Mouse (Mus musculus) right cerebral cortex, postnatal 36 days (tissue): Measurements from ENCODE around the gene Dnajb6.
"Not testable (repeated sequence)": the region's sequence is repeated elsewhere in the genome, so short reads cannot be mapped to it uniquely, and the experiment has no call there.

Experiments
- DNase-seq, 2 experiments: peaks; one replicate each; pipeline ENCODE4 v3.0.0; 2022; ENCODE audit warnings: low spot score in 2 of 2, mixed read lengths in 1 of 2

Gene Dnajb6

DNA sequence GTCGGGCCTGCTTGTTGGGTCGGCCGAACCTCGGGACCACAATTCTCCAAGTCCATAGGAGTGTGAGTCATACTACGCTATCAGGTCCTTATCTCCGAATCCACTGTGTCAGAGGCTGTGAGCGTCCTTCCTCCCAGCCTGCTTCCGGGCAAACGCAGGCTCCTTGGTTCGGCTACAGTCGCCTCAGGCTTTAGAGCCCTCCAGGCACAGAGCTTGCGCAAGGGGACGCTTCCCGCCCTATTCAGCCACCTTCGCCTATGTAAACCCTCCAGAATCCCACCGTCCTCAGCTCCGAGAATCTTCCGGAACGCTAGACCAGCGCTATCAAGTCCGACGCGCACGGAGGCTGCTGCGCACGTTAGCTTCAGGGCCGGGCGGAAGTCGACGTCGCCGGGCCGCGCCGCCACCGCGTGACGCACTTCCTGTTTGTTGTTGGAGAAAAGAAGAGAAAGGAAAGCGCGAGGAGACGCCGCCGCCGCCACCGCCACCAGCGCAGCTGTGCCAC, at the start of gene Dnajb6, which contains the start of gene Gm5129:
Dnajb6 (plus strand) TSS at position 132 of the 505 bp plus-strand sequence.
Gm5129 (minus strand) TSS at position 380 of the 505 bp plus-strand sequence.
- peak; percentile 98 to 99 for DNase-seq

DNA sequence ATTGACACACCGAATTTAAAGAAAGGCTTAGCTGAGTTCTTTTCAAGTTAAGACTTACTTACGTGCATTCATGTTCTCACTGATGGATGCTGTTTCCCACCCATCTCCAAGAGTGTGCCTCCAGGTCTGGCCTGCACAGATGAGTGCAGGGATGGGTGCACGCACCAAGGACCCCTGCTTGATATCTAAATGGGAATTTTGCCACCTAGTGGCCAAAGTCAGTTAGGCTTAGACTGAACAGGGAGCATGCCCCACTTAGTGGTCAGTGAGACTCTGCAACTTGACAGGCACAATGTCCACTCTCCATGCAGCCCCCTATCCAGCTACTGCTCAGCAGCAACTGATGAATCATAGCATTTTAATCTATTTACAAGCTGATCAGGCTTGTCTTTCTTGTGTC, 47.8 kb upstream of the Dnajb6 start:
- no peak for DNase-seq

DNA sequence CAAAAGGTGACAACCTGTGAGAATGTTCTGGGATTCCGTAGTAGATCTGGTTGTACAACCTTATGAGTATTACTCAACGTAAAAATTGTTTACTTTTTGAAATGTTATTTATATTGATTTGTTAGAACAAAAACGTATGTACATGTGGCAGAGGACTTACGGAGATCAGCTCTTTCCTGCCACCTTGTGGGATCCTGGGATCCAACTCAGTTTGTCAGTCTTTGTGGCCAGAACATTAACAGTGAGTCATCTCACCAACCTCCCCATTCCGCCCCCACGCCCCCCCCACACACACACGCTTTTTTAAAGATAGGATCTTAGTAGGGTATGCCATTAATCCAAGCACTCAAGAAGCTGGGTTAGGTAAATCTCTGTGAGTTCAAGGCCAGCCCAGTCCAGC, 47.1 kb upstream of the Dnajb6 start:
- no peak for DNase-seq

DNA sequence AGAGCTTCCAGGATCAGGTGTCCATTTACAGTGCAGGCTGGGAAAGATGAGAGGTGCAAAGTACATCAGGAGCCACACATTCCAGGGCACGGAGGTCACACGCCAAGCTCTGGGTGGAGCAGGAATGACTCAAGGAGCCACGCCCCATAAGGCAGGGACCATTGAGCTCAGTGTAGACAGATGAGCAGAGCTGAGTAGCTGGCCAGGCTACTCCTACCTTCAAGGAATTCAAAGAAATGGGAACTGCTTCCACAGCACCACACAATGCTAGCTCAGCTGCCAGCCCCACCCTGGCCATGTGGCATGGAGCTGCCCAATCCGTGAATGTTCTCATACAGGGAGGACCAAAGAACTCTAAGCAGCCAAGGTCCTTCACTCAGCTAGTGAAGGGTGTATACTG, 37.0 kb upstream of the Dnajb6 start:
- DNase-seq, result no peak

DNA sequence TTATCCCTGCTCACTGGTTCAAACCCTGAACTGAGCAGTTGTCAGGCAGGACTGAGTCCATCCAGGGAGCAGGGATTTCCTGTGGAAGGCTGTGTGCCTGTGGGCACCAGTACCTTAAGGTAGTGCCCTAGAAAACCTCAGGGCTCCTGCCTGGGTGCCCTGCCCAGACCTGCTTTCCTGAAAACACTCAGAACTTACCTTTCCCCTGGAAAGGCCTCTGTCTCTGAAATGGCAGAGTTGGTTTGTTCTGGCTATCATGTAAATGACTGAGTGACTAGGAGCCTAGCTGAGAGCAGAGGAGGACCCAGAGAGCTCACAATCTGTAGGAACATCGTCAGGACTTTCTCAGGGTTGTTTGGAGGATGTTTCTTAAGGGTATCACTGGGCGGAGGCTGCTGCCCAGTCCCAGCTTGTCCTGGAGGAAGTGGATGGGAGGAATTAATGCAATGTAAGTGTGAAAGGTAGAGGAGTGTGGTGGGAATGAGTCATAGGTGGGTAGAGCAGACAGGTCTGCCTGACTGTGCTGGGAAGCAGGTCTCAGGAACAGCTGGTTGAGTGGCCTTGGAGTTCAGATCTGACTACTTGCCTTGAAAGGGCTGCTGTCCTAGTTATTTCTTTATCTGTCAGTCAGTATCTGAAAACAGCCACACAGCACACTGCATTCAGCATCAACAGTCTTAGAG, 35.8 kb upstream of the Dnajb6 start:
- no peak for DNase-seq

DNA sequence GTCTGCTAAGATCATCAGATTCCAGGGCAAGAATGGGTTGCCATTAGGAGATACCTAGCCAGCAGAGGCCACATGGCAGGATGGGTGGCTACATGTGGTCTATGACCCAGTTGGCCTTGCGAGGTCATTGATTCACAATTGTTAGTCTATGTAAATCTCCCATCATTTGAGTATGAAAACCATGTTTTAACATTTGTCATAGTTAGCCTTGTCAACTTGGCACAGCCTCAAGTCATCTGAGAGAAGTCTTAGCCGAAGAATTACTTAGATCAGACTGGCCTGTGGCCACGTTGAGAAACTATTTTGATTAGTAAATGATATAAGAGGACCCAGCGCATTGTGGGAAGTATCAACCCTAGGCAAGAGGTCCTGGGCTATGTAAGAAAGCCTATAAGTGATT, 28.2 kb upstream of the Dnajb6 start:
- DNase-seq, result no peak

DNA sequence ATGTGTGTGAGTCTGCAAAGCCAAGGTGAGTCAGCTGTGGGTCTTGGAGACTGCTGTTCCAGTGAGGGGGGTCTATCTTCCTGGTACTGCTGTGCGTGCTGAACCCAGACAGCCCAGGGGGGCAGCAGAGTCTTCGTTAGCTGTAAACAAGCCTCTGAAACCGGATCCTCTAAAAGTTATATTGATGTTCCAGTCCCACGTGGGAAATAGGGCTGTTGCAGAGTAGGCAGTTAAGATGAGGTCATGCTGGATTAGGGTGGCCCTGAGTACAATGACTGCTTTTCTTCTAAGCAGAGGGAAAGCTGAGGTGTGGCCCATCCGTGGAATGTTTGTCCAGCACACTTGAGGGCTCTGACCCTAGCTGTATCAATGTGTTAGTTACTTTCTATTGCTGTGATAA, 27.2 kb upstream of the Dnajb6 start:
- DNase-seq, result no peak

DNA sequence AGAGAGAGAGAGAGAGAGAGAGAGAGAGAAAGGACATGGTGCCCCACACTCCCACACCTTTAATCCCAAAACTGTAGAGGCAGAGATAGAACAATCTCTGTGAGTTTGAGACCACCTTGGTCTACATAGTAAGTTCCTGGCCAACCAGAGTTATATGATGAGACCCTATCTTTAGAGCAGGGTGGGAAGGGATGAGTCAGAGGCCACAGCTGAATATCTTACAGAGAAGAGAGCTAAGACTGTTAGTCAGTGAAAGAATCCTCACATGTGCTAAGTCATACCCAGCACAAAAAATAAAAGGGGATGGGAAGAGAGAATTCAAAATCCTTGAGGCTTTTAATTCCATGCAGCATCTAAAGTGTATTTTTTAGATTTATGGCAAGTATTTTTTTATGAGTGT, 23.9 kb upstream of the Dnajb6 start:
- DNase-seq, result no peak

DNA sequence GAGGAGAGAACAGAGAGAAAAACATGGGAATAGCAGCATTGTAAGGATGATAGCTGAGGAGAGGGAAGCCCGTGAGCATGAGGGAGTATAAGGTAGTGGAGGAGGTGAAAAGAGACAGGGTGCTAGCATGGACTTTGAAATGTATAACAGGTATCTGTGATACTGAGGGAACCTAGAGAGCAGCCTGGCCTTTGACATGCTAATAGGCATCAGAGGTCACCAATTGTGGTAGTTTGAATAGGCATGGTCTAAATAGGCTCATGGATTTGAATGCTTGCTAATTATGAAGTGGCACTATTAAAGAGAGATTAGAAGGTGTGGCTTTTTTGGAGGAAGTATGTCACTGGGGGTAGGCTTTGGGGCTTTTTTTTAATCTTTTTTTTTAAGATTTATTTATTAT, 22.6 kb upstream of the Dnajb6 start:
- DNase-seq, result no peak

DNA sequence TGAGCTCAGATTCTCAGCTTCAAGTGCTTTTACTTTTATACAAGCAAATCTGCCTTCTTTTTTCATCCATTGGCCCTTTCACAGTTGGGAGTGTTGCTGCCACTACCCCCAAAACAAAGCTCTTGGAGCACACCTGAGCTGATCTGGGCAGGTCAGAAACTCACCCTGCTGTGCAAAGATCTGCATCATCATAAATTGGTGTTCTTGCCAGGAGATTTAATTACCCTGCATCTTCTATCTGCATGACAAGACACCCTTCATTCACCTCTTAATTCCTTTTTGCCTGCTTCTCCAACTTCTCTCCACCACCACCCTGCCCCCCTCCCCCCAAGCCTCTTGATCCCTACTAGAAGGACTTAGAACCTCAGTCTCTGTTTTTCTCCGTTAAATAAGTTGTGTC, 14.3 kb upstream of the Dnajb6 start:
- DNase-seq, result no peak

DNA sequence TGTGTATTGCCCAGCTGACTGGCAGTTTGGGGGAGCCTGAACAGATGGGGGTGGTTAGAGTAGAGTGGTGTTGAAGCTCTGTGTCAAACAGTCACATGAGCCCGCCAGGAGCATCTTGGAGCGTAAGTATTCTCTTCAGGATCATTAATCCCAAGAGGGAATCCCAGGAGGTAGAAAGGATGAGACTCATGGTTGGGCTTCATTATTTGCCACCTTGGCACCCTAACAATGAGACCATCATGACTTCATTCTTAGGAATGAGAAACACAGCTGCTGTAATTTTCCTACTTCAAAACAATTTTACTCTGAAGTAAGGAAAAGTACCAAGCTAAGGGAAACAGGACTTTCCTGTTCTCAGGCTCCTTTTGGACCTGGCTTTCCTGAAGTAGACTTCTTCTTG, 10.1 kb upstream of the Dnajb6 start:
- DNase-seq, result no peak

DNA sequence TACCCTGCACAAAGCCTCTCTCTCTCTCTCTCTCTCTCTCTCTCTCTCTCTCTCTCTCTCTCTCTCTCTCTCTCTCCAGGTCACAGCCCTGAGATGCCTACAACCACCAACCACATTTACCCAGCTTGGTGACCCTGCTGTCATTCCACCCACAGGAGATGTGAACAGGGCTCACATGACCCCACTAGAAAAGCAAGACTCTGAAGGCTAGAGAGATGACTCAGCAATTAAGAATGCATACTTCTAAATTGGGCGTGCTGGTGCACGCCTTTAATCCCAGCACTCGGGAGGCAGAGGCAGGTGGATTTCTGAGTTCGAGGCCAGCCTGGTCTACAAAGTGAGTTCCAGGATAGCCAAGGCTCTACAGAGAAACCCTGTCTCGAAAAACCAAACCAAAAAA, 9.4 kb upstream of the Dnajb6 start:
- DNase-seq, result not testable (repeated sequence)

DNA sequence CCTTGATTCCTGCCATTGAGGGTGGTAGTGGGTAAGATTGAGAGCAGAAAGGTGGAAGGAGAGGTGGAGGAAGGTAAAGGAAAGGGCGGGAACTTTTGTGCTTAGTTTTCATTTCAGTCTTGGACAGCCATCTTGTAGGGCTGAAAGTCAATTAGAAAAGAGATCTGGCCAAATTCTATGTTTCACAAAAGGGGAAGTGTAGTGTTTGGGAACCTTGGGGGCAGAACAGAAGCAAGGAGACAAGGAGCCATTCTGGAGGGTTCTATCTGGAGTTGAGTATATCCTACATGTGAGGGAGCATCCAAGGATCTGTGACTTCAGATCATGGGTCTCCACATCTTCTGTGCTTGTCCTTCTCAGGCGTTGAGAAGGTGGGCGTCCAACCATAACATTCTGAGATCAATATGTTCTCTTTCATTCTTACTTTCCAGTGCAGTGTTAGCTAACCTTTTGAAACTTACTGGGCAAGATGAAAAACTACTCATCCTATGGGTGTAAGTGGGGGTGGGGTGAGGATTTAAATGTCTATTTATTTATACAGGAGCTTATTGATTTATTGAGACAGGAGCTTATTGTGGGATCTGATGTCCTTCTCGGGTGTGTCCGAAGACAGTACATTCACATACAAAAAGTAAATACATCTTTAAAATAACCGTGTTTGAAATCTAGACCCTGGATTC, 517 bp upstream of the Dnajb6 start:
- no peak for DNase-seq

DNA sequence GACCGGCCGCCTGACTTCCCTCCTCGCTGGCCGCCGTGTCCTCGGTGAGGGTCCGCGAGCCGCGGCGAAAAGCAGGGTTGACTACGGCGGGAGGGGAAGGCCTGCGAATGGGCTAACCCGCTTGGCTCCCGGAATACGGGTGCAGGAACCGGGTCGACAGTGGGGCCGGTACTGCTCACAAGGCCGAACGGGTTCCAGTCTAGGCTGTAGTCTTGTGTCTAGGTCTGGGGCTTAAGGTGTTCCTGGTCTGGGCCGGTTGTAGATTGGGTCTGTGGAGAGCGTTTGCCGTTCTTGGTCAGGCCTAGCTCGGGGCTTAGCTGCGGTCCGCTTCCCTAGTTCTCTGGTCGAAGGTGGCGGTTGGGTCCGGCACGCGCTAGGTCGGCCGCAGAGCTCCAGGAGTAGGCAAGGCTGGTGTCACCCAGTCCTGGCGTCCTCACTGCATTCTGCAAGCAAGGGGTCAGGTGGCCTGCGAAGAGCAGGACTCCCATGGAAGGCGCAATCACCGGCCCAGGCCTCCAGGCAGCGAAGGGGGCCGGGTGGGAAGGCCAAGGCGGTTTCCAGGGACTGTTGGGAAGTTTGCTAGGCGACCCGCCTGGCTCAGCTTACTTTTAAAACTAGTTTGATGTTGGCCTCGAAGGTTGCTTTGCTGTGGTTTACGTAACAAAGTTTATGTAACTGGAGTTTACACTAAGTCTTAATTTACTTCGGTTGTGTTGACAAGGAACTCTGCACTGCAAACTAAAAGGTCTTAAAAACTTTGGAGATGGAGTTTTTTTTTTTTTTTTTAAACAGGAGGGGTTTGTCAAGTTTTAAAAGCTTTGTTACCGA, 799 bp downstream of the Dnajb6 start:
- DNase-seq, result no peak

DNA sequence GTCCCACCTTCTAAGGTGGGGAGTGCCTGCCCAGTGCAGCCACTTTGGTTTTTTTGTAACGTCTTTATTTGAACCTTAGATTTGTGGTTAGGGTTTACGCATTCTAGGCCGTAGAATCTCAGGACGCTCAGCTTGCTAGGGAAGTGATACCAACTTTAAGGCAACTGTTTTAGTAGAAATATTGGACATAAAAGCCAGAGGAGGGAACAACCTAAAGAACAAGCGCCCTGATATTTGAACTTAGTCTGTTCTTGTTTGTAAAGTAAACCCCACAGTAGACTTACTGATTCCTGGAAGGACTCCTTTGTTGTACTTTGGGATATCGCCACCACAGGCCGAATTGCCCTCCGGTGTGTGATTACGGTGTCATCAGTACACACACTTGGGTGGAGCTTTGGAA, 1.5 kb downstream of the Dnajb6 start:
- DNase-seq, result no peak

DNA sequence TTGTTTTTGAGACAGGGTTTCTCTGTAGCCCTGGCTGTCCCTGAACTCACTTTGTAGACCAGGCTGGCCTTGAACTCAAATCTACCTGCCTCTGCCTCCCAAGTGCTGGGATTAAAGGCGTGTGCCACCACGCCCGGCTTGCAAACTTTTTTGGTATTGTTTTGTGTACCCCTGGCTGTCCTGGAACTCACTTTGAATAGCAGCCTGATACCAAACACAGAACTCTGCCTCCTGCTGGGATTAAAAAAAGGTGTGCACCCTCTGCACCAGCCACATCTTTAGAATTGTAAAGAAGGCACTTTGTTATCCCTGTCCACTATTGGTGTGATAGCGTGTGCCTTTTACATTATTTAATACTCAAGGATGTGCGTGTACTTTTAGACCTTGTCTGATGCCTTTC, 2.0 kb downstream of the Dnajb6 start:
- no peak for DNase-seq

DNA sequence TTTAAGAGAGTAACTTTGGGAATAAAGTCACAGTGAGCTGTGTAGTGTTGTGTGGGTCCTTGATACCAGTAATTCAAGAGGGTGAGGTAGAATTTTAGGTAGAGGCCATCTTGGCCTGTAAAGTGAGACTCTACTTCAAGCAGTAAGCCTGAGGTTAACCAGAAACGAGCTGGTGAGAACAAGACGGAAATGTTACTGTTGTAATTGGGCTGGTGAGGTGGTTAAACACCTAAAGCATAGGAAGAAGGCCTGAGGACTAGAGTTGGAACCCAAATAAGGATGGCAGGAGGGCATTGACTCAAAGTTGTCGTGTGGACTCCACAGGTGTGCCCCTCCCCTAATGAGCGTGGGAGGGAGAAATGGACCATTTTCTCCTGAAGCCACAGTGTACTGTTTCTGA, 2.6 kb downstream of the Dnajb6 start:
- no peak for DNase-seq

DNA sequence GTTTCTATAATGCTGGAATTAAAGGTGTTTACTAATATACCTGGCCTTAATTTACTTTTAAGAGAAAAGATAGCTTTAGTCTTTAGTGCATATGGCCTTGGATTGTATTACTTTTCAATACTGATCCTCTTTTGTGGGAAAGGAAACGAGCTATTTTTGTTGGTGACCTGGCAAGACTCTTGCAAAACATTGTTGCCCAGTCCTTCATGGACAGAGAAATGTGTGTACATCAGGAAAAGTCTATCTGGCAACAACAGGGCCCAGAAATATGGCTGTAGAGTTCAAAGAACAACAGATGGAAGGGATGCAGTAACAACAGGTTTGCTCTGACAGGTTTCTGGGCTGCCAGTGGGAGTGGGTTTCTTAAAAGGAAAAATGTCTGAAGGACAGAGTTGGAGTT, 5.2 kb downstream of the Dnajb6 start:
- DNase-seq, result no peak

DNA sequence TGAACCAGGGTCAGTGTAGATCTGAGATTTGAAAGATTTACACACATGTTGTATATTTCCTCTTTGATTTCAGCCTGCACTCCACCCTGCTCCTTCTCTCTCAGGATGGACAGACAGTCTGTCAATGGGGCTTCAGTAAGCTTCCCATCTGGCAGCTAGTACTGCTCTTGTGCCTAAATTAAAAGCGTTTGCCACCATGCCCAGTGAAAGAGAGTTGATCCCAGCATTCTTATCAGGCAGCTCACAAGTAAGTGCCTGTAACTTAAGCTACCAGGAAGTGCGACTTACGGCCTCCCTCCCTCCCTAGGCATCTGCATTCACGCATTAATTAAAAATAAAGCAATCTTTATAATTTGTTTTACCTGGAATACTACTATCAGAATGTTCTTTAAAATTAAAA, 5.6 kb downstream of the Dnajb6 start:
- no peak for DNase-seq

DNA sequence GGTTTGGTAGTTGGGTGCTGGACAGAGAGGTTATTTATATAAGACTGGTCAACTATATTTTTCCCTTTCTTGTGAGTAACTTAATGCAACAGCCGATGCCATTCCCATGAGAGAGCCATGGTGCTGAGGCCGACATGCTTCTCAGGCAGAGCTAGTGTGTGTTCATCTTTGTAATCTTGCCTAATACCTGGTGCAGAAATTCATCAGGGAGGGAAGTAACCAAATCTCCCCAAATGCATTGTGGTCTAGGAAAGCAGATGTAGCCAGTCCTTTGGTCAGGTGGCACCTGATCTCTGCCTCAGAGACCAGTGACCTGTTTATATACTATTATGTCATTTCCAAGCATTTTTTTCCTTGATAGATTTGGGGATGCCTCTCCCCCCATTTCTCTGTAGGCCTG, 12.2 kb downstream of the Dnajb6 start:
- DNase-seq, result no peak

DNA sequence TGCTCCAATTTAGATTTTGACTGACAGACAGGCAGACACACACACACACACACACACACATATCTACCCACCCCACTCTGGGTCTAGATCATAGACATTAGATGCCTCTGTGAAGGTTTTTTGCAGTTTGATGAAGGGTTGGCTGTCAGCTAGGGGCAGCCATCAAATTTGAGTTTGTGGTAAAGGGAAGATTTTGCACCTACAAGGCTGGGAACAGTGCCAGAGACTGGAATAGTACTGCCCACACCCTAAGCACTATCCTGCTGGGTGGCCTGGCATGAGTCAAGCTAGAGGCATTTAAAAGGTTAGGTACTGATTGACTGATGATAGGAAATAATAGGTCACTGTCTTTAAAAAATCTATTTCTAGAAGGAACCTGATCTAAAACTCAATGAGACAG, 15.8 kb downstream of the Dnajb6 start:
- DNase-seq, result no peak

DNA sequence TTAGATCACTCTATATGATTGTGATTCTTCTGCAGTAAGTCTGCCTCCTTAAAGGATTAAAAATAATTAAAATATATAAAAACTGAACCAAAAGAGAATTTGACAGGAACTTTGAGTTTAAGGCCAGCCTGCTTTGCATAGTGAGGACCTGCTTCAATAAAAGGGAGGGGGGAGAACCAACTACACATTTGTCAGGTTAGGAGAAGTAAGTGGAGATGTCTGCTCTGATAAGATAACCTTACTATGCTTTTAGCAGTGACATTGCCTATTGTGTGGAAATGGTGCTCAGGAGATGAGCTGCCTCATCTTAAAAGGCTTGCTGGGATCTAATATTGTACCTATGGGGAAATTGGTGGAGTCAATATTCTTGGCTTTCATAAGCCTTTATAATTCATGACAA, 17.4 kb downstream of the Dnajb6 start:
- DNase-seq, result no peak

DNA sequence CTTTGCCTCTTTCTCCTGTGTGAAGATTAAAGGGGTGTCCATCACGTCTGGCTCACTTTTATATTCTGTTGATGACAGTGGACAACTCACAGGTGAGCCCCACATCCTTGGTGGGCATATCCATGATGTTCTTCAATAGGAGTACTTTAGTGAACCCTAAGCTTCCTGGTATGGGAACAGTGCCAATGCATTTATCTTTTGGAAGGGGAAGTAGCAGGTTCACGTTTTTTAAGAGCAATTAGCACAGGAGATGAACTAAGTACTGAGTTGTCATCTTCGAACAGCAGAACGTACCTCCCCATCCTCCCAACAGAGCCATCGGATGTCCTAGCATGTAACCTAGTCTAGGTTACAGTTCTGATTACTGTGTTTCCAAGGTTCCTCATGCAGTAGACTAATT, 23.8 kb downstream of the Dnajb6 start:
- no peak for DNase-seq
